ENCODE assay signal across 13 mouse cellular contexts in genomic region chr8:113531116-113531665, GRCm38 (mm10).
DNase-seq lines count a peak whose midpoint lies in the region; ATAC-seq lines count a peak whose summit lies in the region.
"Had no signal": no experiment of that assay in that cellular context is flagged by ENCODE, and none has a peak within 500 bp of the region (broad histone marks: within the 10 kb centered on the region; RNA-seq: fewer than 3 reads in every experiment).

No protein-coding gene starts in this region.

- H3K4me3 ChIP-seq in heart, embryonic 15.5 days = no peak overlapping the region
- H3K4me3 ChIP-seq in limb, embryonic 13.5 days = no peak overlapping the region
- no peak overlapping the region for H3K4me3 ChIP-seq in limb, embryonic 10.5 days
- H3K4me3 ChIP-seq in intestine, embryonic 15.5 days (replicated peaks) = no peak overlapping the region
- H3K4me3 ChIP-seq in neural tube, embryonic 15.5 days (replicated peaks) = no peak overlapping the region
- H3K4me3 ChIP-seq: liver, embryonic 13.5 days; midbrain, embryonic 13.5 days had no signal

- WGBS in heart, embryonic 15.5 days = 49% methylated on average over 10 of the region's 10 CpGs
- WGBS in limb, embryonic 13.5 days = 67% methylated on average over 10 of the region's 10 CpGs
- 84% methylated on average over 10 of the region's 10 CpGs for WGBS in limb, embryonic 10.5 days
- WGBS in intestine, embryonic 15.5 days = 51% methylated on average over 10 of the region's 10 CpGs
- WGBS in neural tube, embryonic 15.5 days = 61% methylated on average over 10 of the region's 10 CpGs

- DNase-seq in heart, adult 8-10 months (ENCODE audit: low spot score) = no peak
- DNase-seq in limb, embryonic 10.5 days (ENCODE audit: low spot score) = no peak
- no peak for DNase-seq in urinary bladder, postnatal 4 days (ENCODE audit: low spot score in 2 of 2)
- DNase-seq: adrenal gland, adult 8-10 months; cerebellum, adult 11-12 months; liver, embryonic 13.5 days; spleen, adult 18-20 months; thymus, adult 18-20 months had no signal

- H3K9me3 ChIP-seq in heart, embryonic 15.5 days (replicated peaks) = no peaks in the 10 kb centered on the region
- H3K9me3 ChIP-seq in limb, embryonic 13.5 days = no peaks in the 10 kb centered on the region
- no peaks in the 10 kb centered on the region for H3K9me3 ChIP-seq in limb, embryonic 10.5 days (replicated peaks)
- H3K9me3 ChIP-seq in intestine, embryonic 15.5 days = no peaks in the 10 kb centered on the region
- H3K9me3 ChIP-seq in neural tube, embryonic 15.5 days (replicated peaks) = no peaks in the 10 kb centered on the region
- H3K9me3 ChIP-seq: midbrain, embryonic 13.5 days had no signal

- 0 out of 2 replicates have a peak, but pooled peaks have one; percentile 47 for ATAC-seq in heart, embryonic 15.5 days (replicated peaks; ENCODE audit: insufficient number of reproducible peaks, insufficient read depth, low FRiP score, low read depth)
- peak; percentile 11; the same call in 1 of the 2 replicates for ATAC-seq in limb, embryonic 13.5 days (ENCODE audit: low FRiP score, low read depth)
- peak; percentile 45; the same call in 1 of the 2 replicates for ATAC-seq in intestine, embryonic 15.5 days
- no peak for ATAC-seq in neural tube, embryonic 15.5 days (ENCODE audit: low FRiP score)
- ATAC-seq: midbrain, embryonic 13.5 days had no signal

- H3K4me1 ChIP-seq in heart, embryonic 15.5 days (replicated peaks) = no peaks in the 10 kb centered on the region
- H3K4me1 ChIP-seq in limb, embryonic 13.5 days = 0 out of 2 replicates have a peak, but pooled peaks cover 5% of the 10 kb centered on the region
- peaks cover 9% of the 10 kb centered on the region; the same call in 1 of the 2 replicates for H3K4me1 ChIP-seq in limb, embryonic 10.5 days
- peaks cover 2% of the 10 kb centered on the region; the same call in 1 of the 2 replicates for H3K4me1 ChIP-seq in intestine, embryonic 15.5 days (replicated peaks)
- H3K4me1 ChIP-seq in neural tube, embryonic 15.5 days = no peaks in the 10 kb centered on the region
- H3K4me1 ChIP-seq: liver, embryonic 13.5 days; midbrain, embryonic 13.5 days had no signal

- no peak overlapping the region for H3K27ac ChIP-seq in heart, embryonic 15.5 days
- H3K27ac ChIP-seq in limb, embryonic 13.5 days = no peak overlapping the region
- H3K27ac ChIP-seq in limb, embryonic 10.5 days = no peak overlapping the region
- no peak overlapping the region for H3K27ac ChIP-seq in intestine, embryonic 15.5 days
- H3K27ac ChIP-seq in neural tube, embryonic 15.5 days (replicated peaks) = no peak overlapping the region
- H3K27ac ChIP-seq: liver, embryonic 13.5 days; midbrain, embryonic 13.5 days had no signal

- H3K9ac ChIP-seq in heart, embryonic 15.5 days = no peak overlapping the region
- H3K9ac ChIP-seq in limb, embryonic 13.5 days = no peak overlapping the region
- no peak overlapping the region for H3K9ac ChIP-seq in intestine, embryonic 15.5 days
- H3K9ac ChIP-seq in neural tube, embryonic 15.5 days (replicated peaks) = no peak overlapping the region
- H3K9ac ChIP-seq: liver, embryonic 13.5 days; midbrain, embryonic 13.5 days had no signal

- no peaks in the 10 kb centered on the region for H3K27me3 ChIP-seq in heart, embryonic 15.5 days
- no peaks in the 10 kb centered on the region for H3K27me3 ChIP-seq in limb, embryonic 13.5 days
- H3K27me3 ChIP-seq in limb, embryonic 10.5 days (ENCODE audit: low read depth, poor library complexity, severe bottlenecking) = no peaks in the 10 kb centered on the region
- H3K27me3 ChIP-seq in intestine, embryonic 15.5 days (replicated peaks) = no peaks in the 10 kb centered on the region
- no peaks in the 10 kb centered on the region for H3K27me3 ChIP-seq in neural tube, embryonic 15.5 days (replicated peaks)
- H3K27me3 ChIP-seq: liver, embryonic 13.5 days had no signal

- H3K36me3 ChIP-seq in heart, embryonic 15.5 days = no peaks in the 10 kb centered on the region
- H3K36me3 ChIP-seq in limb, embryonic 13.5 days = no peaks in the 10 kb centered on the region
- no peaks in the 10 kb centered on the region for H3K36me3 ChIP-seq in limb, embryonic 10.5 days
- no peaks in the 10 kb centered on the region for H3K36me3 ChIP-seq in intestine, embryonic 15.5 days
- H3K36me3 ChIP-seq in neural tube, embryonic 15.5 days = no peaks in the 10 kb centered on the region
- H3K36me3 ChIP-seq: liver, embryonic 13.5 days; midbrain, embryonic 13.5 days had no signal

- peak overlapping the region; percentile 29; the same call in 1 of the 2 replicates for H3K4me2 ChIP-seq in heart, embryonic 15.5 days
- no peak overlapping the region for H3K4me2 ChIP-seq in limb, embryonic 13.5 days (replicated peaks)
- H3K4me2 ChIP-seq in intestine, embryonic 15.5 days (replicated peaks) = peak overlapping the region; percentile 17; the same call in 1 of the 2 replicates
- H3K4me2 ChIP-seq in neural tube, embryonic 15.5 days = peak overlapping the region; percentile 17; the same call in 1 of the 2 replicates
- H3K4me2 ChIP-seq: liver, embryonic 13.5 days; midbrain, embryonic 13.5 days had no signal
